Mouse (Mus musculus): ENCODE results near the gene Ppp2r1b. TPM values are rescaled to one million over a fixed set of nuclear protein-coding genes. Genes with fewer than 3 reads are reported as not detected.

Gene Ppp2r1b
- polyA plus RNA-seq (2012; ENCODE audit: insufficient read depth, insufficient read length, missing spikeins): 13.5 and 16.2 TPM in 2 replicates

- TF ChIP-seq POLR2A (IDR thresholded peaks at IDR 0.05; ENCODE audit: borderline replicate concordance, low read depth, low read length) (no peak), CTCF (IDR thresholded peaks at IDR 0.05; ENCODE audit: low read depth, low read length) (no peak)
- Histone ChIP-seq H3K27ac (ENCODE audit: insufficient read depth, low read depth, low read length) (no peak within 1 kb of the TSS), H3K4me3 (ENCODE audit: insufficient read depth, low read length) (no peak within 1 kb of the TSS), H3K4me1 (ENCODE audit: control insufficient read depth, insufficient read depth, low read length) (peaks cover 15% of the 10 kb centered on the region)
Measured at GRCm38 (mm10) chr9:50845081-50845480, at the start of gene Ppp2r1b. Gene Ppp2r1b (plus strand): TSS chr9:50845301.

- Histone ChIP-seq H3K27ac (ENCODE audit: insufficient read depth, low read depth, low read length) (no peak overlapping the region), H3K4me3 (ENCODE audit: insufficient read depth, low read length) (no peak overlapping the region), H3K4me1 (ENCODE audit: control insufficient read depth, insufficient read depth, low read length) (peaks cover 7% of the 10 kb centered on the region)
- no peak for TF ChIP-seq CTCF (IDR thresholded peaks at IDR 0.05; ENCODE audit: low read depth, low read length)
Measured at GRCm38 (mm10) chr9:50796776-50797175, 48.3 kb upstream of the Ppp2r1b start.

GRCm38 (mm10) chr9:50797641-50798040, 47.5 kb upstream of the Ppp2r1b start:
- Histone ChIP-seq H3K4me1 (ENCODE audit: control insufficient read depth, insufficient read depth, low read length) (peaks cover 7% of the 10 kb centered on the region), H3K27ac (ENCODE audit: insufficient read depth, low read depth, low read length) (no peak overlapping the region), H3K4me3 (ENCODE audit: insufficient read depth, low read length) (no peak overlapping the region)
- TF ChIP-seq POLR2A (IDR thresholded peaks at IDR 0.05; ENCODE audit: borderline replicate concordance, low read depth, low read length) (no peak), CTCF (IDR thresholded peaks at IDR 0.05; ENCODE audit: low read depth, low read length) (no peak)

GRCm38 (mm10) chr9:50798368-50798767, 46.7 kb upstream of the Ppp2r1b start:
- Histone ChIP-seq H3K27ac (ENCODE audit: insufficient read depth, low read depth, low read length) (no peak overlapping the region), H3K4me3 (ENCODE audit: insufficient read depth, low read length) (no peak overlapping the region), H3K4me1 (ENCODE audit: control insufficient read depth, insufficient read depth, low read length) (peaks cover 7% of the 10 kb centered on the region)
- TF ChIP-seq CTCF (IDR thresholded peaks at IDR 0.05; ENCODE audit: low read depth, low read length) (no peak), POLR2A (IDR thresholded peaks at IDR 0.05; ENCODE audit: borderline replicate concordance, low read depth, low read length) (no peak)

- TF ChIP-seq CTCF (IDR thresholded peaks at IDR 0.05; ENCODE audit: low read depth, low read length): 0 out of 2 replicates have a peak, but pooled peaks have one; percentile 20
- no peak for TF ChIP-seq POLR2A (IDR thresholded peaks at IDR 0.05; ENCODE audit: borderline replicate concordance, low read depth, low read length)
- Histone ChIP-seq H3K4me1 (ENCODE audit: control insufficient read depth, insufficient read depth, low read length) (peaks cover 7% of the 10 kb centered on the region), H3K4me3 (ENCODE audit: insufficient read depth, low read length) (no peak overlapping the region), H3K27ac (ENCODE audit: insufficient read depth, low read depth, low read length) (no peak overlapping the region)
Measured at GRCm38 (mm10) chr9:50800985-50801384, 44.1 kb upstream of the Ppp2r1b start.

GRCm38 (mm10) chr9:50803055-50803671, 41.9 kb upstream of the Ppp2r1b start:
- no peak overlapping the region for H3K27ac ChIP-seq (ENCODE audit: insufficient read depth, low read depth, low read length)

GRCm38 (mm10) chr9:50808471-50808870, 36.6 kb upstream of the Ppp2r1b start:
- Histone ChIP-seq H3K4me3 (ENCODE audit: insufficient read depth, low read length) (no peak overlapping the region), H3K4me1 (ENCODE audit: control insufficient read depth, insufficient read depth, low read length) (no peaks in the 10 kb centered on the region)

More at GRCm38 (mm10) chr9:50803055-50803671, 41.9 kb upstream of the Ppp2r1b start:
- H3K4me1 ChIP-seq (ENCODE audit: control insufficient read depth, insufficient read depth, low read length): peaks cover 6% of the 10 kb centered on the region
- TF ChIP-seq POLR2A (IDR thresholded peaks at IDR 0.05; ENCODE audit: borderline replicate concordance, low read depth, low read length) (no peak), CTCF (IDR thresholded peaks at IDR 0.05; ENCODE audit: low read depth, low read length) (no peak)
- H3K4me3 ChIP-seq (ENCODE audit: insufficient read depth, low read length): no peak overlapping the region

GRCm38 (mm10) chr9:50809146-50809545, 36.0 kb upstream of the Ppp2r1b start:
- TF ChIP-seq POLR2A (IDR thresholded peaks at IDR 0.05; ENCODE audit: borderline replicate concordance, low read depth, low read length) (no peak), CTCF (IDR thresholded peaks at IDR 0.05; ENCODE audit: low read depth, low read length) (no peak)
- Histone ChIP-seq H3K4me3 (ENCODE audit: insufficient read depth, low read length) (no peak overlapping the region), H3K4me1 (ENCODE audit: control insufficient read depth, insufficient read depth, low read length) (no peaks in the 10 kb centered on the region), H3K27ac (ENCODE audit: insufficient read depth, low read depth, low read length) (no peak overlapping the region)

More at GRCm38 (mm10) chr9:50808471-50808870, 36.6 kb upstream of the Ppp2r1b start:
- TF ChIP-seq CTCF (IDR thresholded peaks at IDR 0.05; ENCODE audit: low read depth, low read length) (no peak), POLR2A (IDR thresholded peaks at IDR 0.05; ENCODE audit: borderline replicate concordance, low read depth, low read length) (no peak)
- H3K27ac ChIP-seq (ENCODE audit: insufficient read depth, low read depth, low read length): no peak overlapping the region

- TF ChIP-seq POLR2A (IDR thresholded peaks at IDR 0.05; ENCODE audit: borderline replicate concordance, low read depth, low read length) (no peak), CTCF (IDR thresholded peaks at IDR 0.05; ENCODE audit: low read depth, low read length) (no peak)
- Histone ChIP-seq H3K27ac (ENCODE audit: insufficient read depth, low read depth, low read length) (no peak overlapping the region), H3K4me1 (ENCODE audit: control insufficient read depth, insufficient read depth, low read length) (no peaks in the 10 kb centered on the region), H3K4me3 (ENCODE audit: insufficient read depth, low read length) (no peak overlapping the region)
Measured at GRCm38 (mm10) chr9:50811187-50811586, 33.9 kb upstream of the Ppp2r1b start.

- no peak overlapping the region for H3K4me3 ChIP-seq (ENCODE audit: insufficient read depth, low read length)
- no peak overlapping the region for H3K27ac ChIP-seq (ENCODE audit: insufficient read depth, low read depth, low read length)
- TF ChIP-seq CTCF (IDR thresholded peaks at IDR 0.05; ENCODE audit: low read depth, low read length) (no peak), POLR2A (IDR thresholded peaks at IDR 0.05; ENCODE audit: borderline replicate concordance, low read depth, low read length) (no peak)
- H3K4me1 ChIP-seq (ENCODE audit: control insufficient read depth, insufficient read depth, low read length): no peaks in the 10 kb centered on the region
Measured at GRCm38 (mm10) chr9:50811746-50812145, 33.4 kb upstream of the Ppp2r1b start.

Data from bone marrow macrophage, adult 2 months (primary cell).